Mouse (Mus musculus): ENCODE measurements at regions not wholly inside any gene's neighbourhood (a gene's known extent, or its start where the extent isn't known, plus 50 kb on each side); places are given as distances from the start of the nearest gene placed in this dataset.
A peak's percentile ranks its signal among the peaks of the same experiment; 100 is the strongest.

DNA sequence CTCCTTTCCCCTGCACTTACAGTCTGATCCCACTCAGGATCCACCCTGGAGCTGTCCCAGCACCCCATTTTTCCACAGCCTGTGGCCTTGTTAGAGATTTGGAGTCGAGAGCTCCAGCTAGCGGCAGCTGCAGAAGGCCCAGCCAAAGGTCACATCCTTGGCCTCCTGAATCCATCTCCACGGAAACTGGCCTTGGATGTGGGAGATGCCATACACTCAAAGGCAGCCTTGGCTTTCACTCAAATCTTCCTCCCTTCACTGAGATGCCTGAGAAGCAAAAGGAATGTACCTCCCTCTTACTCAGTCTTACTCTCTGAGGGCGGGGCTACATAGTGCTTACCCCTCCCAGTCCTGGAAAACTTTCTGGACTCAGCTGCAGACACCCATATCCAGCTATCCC is 56.2 kb upstream of the Ky start:
- H3K4me3 ChIP-seq (ENCODE audit: low read depth, low read length) = no peak overlapping the region
- H3K27ac ChIP-seq (ENCODE audit: low read depth, low read length) = no peak overlapping the region
- DNase-seq (ENCODE audit: low spot score) (peak; percentile 16), ATAC-seq (no peak)
- 68% methylated on average over 4 of the region's 4 CpGs for WGBS
- no peaks in the 10 kb centered on the region for H3K4me1 ChIP-seq (ENCODE audit: control insufficient read depth, insufficient read depth, low read length)
- H3K9me3 ChIP-seq (replicated peaks; ENCODE audit: control insufficient read depth, low read length) = no peaks in the 10 kb centered on the region
- H3K4me2 ChIP-seq (ENCODE audit: low read length) = no peak overlapping the region
- H3K36me3 ChIP-seq (ENCODE audit: control insufficient read depth, insufficient read depth, low read length) = no peaks in the 10 kb centered on the region
- no peaks in the 10 kb centered on the region for H3K27me3 ChIP-seq (replicated peaks; ENCODE audit: control insufficient read depth, insufficient read depth, low read length)
- no peak overlapping the region for H3K9ac ChIP-seq (ENCODE audit: low read length)

- no peak overlapping the region for H3K4me2 ChIP-seq (ENCODE audit: low read length)
- ATAC-seq = no peak
- H3K9me3 ChIP-seq (replicated peaks; ENCODE audit: control insufficient read depth, low read length) = no peaks in the 10 kb centered on the region
- DNase-seq (ENCODE audit: low spot score) = no peak
- no peaks in the 10 kb centered on the region for H3K27me3 ChIP-seq (replicated peaks; ENCODE audit: control insufficient read depth, insufficient read depth, low read length)
- no peak overlapping the region for H3K27ac ChIP-seq (ENCODE audit: low read depth, low read length)
- no peaks in the 10 kb centered on the region for H3K36me3 ChIP-seq (ENCODE audit: control insufficient read depth, insufficient read depth, low read length)
- 80% methylated on average over 2 of the region's 2 CpGs for WGBS
- H3K9ac ChIP-seq (ENCODE audit: low read length) = no peak overlapping the region
- H3K4me3 ChIP-seq (ENCODE audit: low read depth, low read length) = no peak overlapping the region
- no peaks in the 10 kb centered on the region for H3K4me1 ChIP-seq (ENCODE audit: control insufficient read depth, insufficient read depth, low read length)
These were observed 59.5 kb upstream of the Ky start for GRCm38 (mm10) chr9:102446066-102446465.

DNA sequence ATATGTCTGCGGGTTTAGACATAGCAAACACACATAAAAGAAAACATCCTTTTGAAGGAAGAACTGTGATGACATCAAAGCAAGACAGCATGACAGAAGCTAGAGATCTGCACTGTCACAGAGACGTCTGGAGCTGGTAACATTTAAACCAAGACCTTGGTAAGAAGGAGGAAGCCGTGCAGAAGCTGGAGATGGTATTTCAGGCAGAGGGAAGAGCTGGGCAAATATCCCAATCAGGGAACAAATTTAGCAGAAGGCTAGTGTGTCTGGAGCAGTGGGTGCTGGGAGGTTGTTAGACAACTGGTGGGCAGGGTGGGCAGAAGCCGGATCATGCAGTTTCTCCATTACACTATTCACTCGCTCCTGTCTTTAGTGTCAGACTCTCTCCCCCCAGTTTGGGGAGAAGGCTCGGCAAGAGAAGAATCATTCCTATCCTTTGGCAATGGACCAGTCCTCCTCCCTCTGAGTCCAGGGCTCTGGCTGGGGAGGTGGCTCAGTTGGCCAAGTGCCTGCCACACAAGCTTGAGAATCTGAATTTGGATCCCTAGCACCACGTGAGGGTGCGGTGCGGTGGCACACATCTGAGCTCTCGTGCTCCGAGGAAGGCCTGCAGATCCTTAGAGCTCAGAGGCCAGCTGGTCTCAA is 63.2 kb upstream of the Ky start:
- whole genome bisulfite sequencing = 85% methylated on average over 11 of the region's 11 CpGs

DNA sequence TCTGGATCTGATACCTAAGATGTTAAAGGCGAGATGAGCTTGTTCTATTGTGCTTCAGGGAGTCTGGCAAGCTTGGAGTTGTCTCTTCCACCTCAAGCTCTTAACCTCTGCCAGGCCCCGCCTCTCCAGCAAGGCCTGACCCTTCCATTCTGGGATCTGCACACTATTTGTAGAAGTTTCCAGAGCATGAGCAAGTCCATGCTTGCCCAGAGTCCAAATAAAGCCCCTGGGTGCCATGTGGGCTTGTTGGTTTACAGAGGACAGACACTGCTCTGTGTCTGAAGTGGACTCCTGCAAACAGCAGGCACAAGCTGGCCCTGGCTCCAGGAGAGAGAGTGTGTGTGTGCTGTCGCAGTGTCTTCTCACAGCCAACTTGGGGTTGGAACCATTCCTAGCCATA is 67.9 kb upstream of the Ky start:
- Histone ChIP-seq H3K4me3 (ENCODE audit: low read depth, low read length) (no peak overlapping the region), H3K4me1 (ENCODE audit: control insufficient read depth, insufficient read depth, low read length) (no peaks in the 10 kb centered on the region), H3K27ac (ENCODE audit: low read depth, low read length) (no peak overlapping the region), H3K9me3 (replicated peaks; ENCODE audit: control insufficient read depth, low read length) (no peaks in the 10 kb centered on the region), H3K9ac (ENCODE audit: low read length) (no peak overlapping the region), H3K4me2 (ENCODE audit: low read length) (no peak overlapping the region), H3K27me3 (replicated peaks; ENCODE audit: control insufficient read depth, insufficient read depth, low read length) (no peaks in the 10 kb centered on the region), H3K36me3 (ENCODE audit: control insufficient read depth, insufficient read depth, low read length) (no peaks in the 10 kb centered on the region)
- ATAC-seq (no peak), DNase-seq (ENCODE audit: low spot score) (no peak)
- WGBS = 81% methylated on average over 3 of the region's 3 CpGs

More for the DNA sequence above, 63.2 kb upstream of the Ky start:
- H3K4me1 ChIP-seq (ENCODE audit: control insufficient read depth, insufficient read depth, low read length) = no peaks in the 10 kb centered on the region
- DNase-seq (ENCODE audit: low spot score) = no peak
- no peak for ATAC-seq
- no peak overlapping the region for H3K4me3 ChIP-seq (ENCODE audit: low read depth, low read length)
- H3K27ac ChIP-seq (ENCODE audit: low read depth, low read length) = no peak overlapping the region
- H3K9me3 ChIP-seq (replicated peaks; ENCODE audit: control insufficient read depth, low read length) = no peaks in the 10 kb centered on the region
- no peaks in the 10 kb centered on the region for H3K36me3 ChIP-seq (ENCODE audit: control insufficient read depth, insufficient read depth, low read length)
- no peak overlapping the region for H3K9ac ChIP-seq (ENCODE audit: low read length)
- H3K4me2 ChIP-seq (ENCODE audit: low read length) = no peak overlapping the region
- no peaks in the 10 kb centered on the region for H3K27me3 ChIP-seq (replicated peaks; ENCODE audit: control insufficient read depth, insufficient read depth, low read length)

DNA sequence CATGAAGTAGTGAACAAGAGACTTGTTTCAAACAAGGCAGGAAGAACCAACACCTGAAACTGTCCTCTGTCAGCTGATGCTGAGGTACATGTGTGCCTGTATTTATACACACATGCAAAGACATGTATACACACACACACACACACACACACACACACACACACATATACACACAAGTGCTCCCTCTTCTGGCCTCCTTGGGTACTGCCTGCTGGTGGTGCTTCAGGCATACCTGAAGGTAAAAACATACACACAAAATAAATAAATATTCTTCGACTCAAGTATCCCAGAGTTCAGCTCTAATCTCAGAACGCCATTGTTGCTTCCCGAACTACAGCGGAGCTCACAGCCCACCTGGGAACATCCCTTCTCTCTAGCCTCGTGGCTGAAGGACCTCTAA is 69.2 kb upstream of the Ky start:
- Histone ChIP-seq H3K4me2 (ENCODE audit: low read length) (no peak overlapping the region), H3K36me3 (ENCODE audit: control insufficient read depth, insufficient read depth, low read length) (no peaks in the 10 kb centered on the region), H3K27ac (ENCODE audit: low read depth, low read length) (no peak overlapping the region), H3K9me3 (replicated peaks; ENCODE audit: control insufficient read depth, low read length) (no peaks in the 10 kb centered on the region), H3K9ac (ENCODE audit: low read length) (no peak overlapping the region), H3K27me3 (replicated peaks; ENCODE audit: control insufficient read depth, insufficient read depth, low read length) (no peaks in the 10 kb centered on the region), H3K4me3 (ENCODE audit: low read depth, low read length) (no peak overlapping the region), H3K4me1 (ENCODE audit: control insufficient read depth, insufficient read depth, low read length) (no peaks in the 10 kb centered on the region)
- no peak for ATAC-seq
- DNase-seq (ENCODE audit: low spot score) = no peak
- 86% methylated on average over 5 of the region's 5 CpGs for WGBS

- ATAC-seq = no peak
- H3K36me3 ChIP-seq (ENCODE audit: control insufficient read depth, insufficient read depth, low read length) = no peaks in the 10 kb centered on the region
- H3K4me1 ChIP-seq (ENCODE audit: control insufficient read depth, insufficient read depth, low read length) = peaks cover 11% of the 10 kb centered on the region
- no peaks in the 10 kb centered on the region for H3K9me3 ChIP-seq (replicated peaks; ENCODE audit: control insufficient read depth, low read length)
- no peak overlapping the region for H3K4me3 ChIP-seq (ENCODE audit: low read depth, low read length)
- no peaks in the 10 kb centered on the region for H3K27me3 ChIP-seq (replicated peaks; ENCODE audit: control insufficient read depth, insufficient read depth, low read length)
- 87% methylated on average over 5 of the region's 5 CpGs for WGBS
- H3K27ac ChIP-seq (ENCODE audit: low read depth, low read length) = no peak overlapping the region
- H3K4me2 ChIP-seq (ENCODE audit: low read length) = no peak overlapping the region
- H3K9ac ChIP-seq (ENCODE audit: low read length) = no peak overlapping the region
- DNase-seq (ENCODE audit: low spot score) = no peak
These were observed 73.5 kb upstream of the Ephb1 start for GRCm38 (mm10) chr9:102428031-102428430.

- Histone ChIP-seq H3K9ac (ENCODE audit: low read length) (peak overlapping the region; percentile 46; the same call in 1 of the 2 replicates), H3K4me1 (ENCODE audit: control insufficient read depth, insufficient read depth, low read length) (peaks cover 13% of the 10 kb centered on the region), H3K9me3 (replicated peaks; ENCODE audit: control insufficient read depth, low read length) (no peaks in the 10 kb centered on the region), H3K27me3 (replicated peaks; ENCODE audit: control insufficient read depth, insufficient read depth, low read length) (no peaks in the 10 kb centered on the region), H3K36me3 (ENCODE audit: control insufficient read depth, insufficient read depth, low read length) (no peaks in the 10 kb centered on the region), H3K4me2 (ENCODE audit: low read length) (peak overlapping the region; percentile 35), H3K4me3 (ENCODE audit: low read depth, low read length) (no peak overlapping the region), H3K27ac (ENCODE audit: low read depth, low read length) (no peak overlapping the region; the same call in 1 of the 2 replicates)
- WGBS = 47% methylated on average over 11 of the region's 11 CpGs
- ATAC-seq (no peak), DNase-seq (ENCODE audit: low spot score) (no peak)
These were observed 70.3 kb upstream of the Ephb1 start for GRCm38 (mm10) chr9:102424672-102425345.

- DNase-seq (ENCODE audit: low spot score) (peak; percentile 67), ATAC-seq (peak; percentile 78)
- Histone ChIP-seq H3K36me3 (ENCODE audit: control insufficient read depth, insufficient read depth, low read length) (no peaks in the 10 kb centered on the region), H3K27me3 (replicated peaks; ENCODE audit: control insufficient read depth, insufficient read depth, low read length) (no peaks in the 10 kb centered on the region), H3K9ac (ENCODE audit: low read length) (peak overlapping the region; percentile 46), H3K9me3 (replicated peaks; ENCODE audit: control insufficient read depth, low read length) (no peaks in the 10 kb centered on the region), H3K4me3 (ENCODE audit: low read depth, low read length) (no peak overlapping the region), H3K27ac (ENCODE audit: low read depth, low read length) (peak overlapping the region; percentile 76), H3K4me2 (ENCODE audit: low read length) (peak overlapping the region; percentile 35), H3K4me1 (ENCODE audit: control insufficient read depth, insufficient read depth, low read length) (peaks cover 15% of the 10 kb centered on the region)
- WGBS = 1% methylated on average over 20 of the region's 20 CpGs
These were observed 69.6 kb upstream of the Ephb1 start for GRCm38 (mm10) chr9:102423919-102424671.

Data from forebrain, embryonic 14.5 days (tissue).